Mouse (Mus musculus) gastrocnemius, postnatal 10 days (tissue): Measurements from ENCODE around the gene Prkce. TPM values are rescaled to one million over a fixed set of nuclear protein-coding genes. Genes with fewer than 3 reads are reported as not detected.
A peak's percentile ranks its signal among the peaks of the same experiment; 100 is the strongest.

Experiments used
- DNase-seq: peaks from one replicate; pipeline ENCODE4 v3.0.0; 2021; ENCODE audit warnings: mixed read lengths
- total RNA-seq, 2 experiments: library from RNA; stranded (reverse); gene quantifications; 2 replicates each; pipeline ENCODE4 v1.2.3; 2021

Gene Prkce
- total RNA-seq, 2 experiments from 2014 or later: 11.3 to 14.0 TPM

GRCm38 (mm10) chr17:86302266-86302665, 134.7 kb downstream of the Prkce start:
- DNase-seq: peak; percentile 70

DNA sequence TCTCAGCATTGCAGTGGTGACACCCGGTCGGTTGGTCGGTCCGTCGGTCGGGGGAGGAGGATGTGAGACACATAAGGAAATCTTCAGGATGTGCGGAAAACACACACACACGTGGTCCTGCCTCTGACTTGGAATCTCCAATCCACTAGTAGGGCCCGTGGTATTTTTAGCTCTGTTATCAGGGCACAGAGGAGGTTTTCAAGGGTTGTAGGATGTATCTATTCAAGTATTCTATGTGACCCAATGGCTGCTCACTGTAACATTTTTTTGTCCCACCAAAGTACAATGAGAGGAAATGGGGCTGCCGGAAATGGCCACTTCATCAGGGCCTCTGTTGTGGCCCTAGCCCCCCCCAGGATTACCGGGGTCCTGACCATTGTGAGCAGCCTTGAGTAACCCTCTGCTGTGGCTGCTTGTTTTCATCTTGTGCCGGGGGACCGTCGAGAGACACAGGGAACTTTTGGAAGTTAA, 135.3 kb downstream of the Prkce start:
- DNase-seq: no peak

DNA sequence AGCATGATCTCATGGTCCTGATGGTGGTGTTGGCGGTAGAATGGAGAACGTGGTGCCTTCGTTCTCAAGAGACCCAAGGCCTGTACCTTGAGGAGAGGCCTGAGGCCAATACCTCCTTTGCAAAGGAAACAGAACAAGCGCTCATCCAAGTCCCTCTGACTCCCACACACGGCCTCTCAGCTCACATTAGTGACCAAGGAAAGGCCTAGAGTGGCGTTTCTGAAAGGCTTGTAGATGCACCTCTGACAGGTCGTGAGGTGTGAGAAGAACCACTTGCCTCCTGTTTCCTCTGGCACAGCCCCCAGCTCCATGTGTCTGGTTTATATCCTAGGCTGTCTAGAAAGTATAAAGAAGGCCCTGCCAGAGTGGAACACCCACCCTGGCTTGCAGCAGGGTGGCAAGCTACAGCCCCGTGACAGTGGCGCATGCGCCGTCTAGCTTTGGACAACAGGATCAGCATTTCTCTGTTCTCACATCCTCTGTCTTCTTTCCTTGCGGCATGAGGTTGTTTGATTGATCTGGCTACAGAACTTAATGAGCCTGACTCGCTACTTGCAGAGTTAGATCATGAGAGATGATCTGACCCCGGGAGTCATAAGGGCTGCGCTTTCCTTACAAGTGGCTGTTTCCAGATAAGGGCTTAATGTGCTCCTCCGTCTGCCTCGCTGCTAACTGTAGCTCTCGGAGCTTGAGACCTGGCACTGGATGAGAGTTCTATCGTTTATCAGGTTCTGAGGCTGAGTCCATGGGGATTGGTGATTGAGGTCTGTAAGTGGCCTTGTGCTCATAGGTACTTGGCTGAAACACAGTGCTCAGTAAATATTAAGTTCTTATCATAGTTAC, 136.0 kb downstream of the Prkce start:
- DNase-seq: no peak

DNA sequence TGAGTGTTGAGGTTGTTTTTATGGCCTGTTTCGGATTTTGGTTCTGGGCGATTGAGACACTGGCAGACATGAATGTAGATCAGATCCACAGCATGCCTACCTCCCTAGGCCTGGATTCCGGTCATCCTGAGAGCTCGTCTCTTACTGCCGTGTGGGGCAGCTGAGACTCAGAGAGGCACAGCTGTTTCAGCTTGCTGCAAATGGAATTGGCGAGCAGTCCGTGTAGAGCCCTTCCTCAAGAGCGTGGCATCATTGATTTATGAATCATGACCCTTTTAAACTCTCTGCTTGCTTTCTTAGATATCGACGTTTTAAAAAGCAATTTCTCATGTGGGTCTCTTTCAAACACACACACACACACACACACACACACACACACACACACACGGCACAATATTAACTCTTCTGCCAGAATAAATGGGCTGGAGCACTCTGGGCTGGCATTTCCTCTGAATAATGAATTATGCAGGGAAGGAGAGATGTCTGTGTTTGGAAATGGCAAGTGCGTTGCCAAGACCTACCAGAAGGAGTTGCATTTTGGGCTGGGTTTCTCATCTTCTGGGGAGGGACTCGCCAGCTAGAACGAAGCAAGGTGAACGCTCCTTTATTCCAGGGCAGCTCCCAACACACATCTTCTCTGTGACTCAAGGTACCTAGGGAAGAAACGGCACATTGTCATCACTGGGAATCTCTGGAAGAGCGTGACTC, 137.5 kb downstream of the Prkce start:
- DNase-seq: no peak

DNA sequence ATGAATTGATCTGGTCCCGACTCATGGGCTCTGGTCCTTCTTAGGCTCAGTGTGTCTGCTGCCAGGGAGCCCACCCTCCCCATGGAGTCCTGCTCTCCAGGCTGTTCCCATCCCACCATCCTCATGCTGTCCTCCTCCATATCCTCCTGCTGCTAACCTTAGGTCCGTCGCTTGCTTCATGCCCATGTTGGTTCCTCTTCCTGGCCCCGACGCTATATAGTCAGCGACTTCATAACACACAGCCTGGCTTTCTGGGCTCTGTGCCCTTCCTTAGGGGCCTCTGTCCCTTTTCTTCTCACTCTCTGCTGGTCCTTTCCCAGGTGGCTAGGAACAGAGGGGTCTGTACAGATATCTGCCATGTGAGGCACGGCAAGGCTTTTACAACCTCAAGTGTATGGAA, 138.6 kb downstream of the Prkce start:
- no peak for DNase-seq

GRCm38 (mm10) chr17:86313413-86314139, 146.0 kb downstream of the Prkce start:
- DNase-seq: peak; percentile 51

DNA sequence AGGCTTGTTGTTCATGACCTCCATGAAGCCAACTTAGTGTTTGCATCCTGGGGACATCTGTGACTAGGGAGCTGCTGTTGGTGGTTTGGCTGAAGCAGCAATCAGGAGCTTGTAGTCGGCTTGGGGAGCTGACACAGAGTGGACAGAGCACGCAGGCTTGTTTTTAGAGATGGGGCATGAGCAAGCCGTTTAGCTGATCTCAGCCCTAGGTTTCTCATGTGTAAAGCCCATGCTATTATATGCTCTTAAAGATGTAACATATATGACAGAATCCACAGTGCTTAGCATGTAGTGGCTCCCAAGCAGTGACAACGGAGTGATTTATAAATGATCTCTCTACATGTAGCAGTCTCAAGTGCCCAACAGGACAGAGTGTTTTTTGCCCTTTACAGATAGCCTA, 148.3 kb downstream of the Prkce start:
- DNase-seq: no peak

DNA sequence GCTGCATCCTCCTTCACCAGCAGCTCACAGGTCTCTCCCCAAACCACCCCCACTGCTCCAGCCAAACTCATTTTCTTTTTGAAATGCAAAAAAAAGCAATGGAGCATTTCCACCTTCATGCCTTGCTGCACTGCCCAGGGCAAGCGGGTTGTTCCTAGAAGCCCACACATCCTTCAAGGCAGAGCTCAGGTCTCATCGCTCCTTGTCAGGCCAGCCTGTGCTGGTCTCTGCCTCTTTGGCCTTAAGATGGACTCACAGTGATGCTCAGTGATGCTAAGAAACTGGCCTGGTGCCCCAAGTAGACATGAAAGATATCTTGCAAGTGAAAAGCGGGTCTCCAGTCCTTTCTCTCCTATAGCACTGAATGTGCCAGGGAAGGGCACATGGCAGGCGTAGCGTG, 149.2 kb downstream of the Prkce start:
- no peak for DNase-seq

DNA sequence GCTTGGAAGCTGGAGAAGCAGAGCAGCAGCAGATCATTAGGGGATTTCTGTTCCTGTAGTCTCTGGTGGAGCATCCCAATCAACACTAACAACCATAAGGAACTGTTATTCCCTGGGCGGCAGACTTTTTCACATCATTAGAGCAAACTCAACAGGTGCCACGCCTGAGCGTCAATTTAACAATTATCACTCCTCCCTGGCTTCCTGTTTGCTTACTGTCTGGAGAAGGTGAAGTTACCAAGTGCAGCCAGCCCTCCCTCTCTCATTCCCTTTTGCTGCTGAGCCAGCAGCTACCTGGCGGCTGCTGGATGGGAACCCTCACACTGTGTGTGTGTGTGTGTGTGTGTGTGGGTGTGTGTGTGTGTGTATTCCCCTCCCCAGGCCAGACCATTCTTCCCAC, 149.6 kb downstream of the Prkce start:
- DNase-seq: no peak

GRCm38 (mm10) chr17:86319967-86320602, 152.5 kb downstream of the Prkce start:
- DNase-seq: no peak

- no peak for DNase-seq
Measured at GRCm38 (mm10) chr17:86322840-86323239, 155.3 kb downstream of the Prkce start.

DNA sequence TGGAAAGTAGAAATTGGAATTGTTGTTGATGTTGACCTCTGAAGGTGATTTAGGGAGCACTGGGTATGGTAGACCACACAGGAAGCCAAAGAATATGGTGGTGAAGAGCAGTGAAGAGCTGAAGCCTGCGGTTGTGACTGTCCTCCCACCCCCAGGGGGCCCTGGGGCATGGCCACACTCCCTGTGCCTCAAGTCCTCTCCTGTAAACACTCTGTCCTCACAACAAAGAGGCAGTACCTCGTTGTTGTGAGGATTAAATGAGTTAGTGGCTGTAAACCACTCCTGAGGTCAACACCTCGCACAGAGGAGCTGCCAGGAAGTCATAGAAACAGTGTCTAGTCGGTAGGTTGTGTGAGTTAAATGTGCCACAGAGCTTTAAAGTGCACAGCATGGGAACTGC, 155.7 kb downstream of the Prkce start:
- no peak for DNase-seq

DNA sequence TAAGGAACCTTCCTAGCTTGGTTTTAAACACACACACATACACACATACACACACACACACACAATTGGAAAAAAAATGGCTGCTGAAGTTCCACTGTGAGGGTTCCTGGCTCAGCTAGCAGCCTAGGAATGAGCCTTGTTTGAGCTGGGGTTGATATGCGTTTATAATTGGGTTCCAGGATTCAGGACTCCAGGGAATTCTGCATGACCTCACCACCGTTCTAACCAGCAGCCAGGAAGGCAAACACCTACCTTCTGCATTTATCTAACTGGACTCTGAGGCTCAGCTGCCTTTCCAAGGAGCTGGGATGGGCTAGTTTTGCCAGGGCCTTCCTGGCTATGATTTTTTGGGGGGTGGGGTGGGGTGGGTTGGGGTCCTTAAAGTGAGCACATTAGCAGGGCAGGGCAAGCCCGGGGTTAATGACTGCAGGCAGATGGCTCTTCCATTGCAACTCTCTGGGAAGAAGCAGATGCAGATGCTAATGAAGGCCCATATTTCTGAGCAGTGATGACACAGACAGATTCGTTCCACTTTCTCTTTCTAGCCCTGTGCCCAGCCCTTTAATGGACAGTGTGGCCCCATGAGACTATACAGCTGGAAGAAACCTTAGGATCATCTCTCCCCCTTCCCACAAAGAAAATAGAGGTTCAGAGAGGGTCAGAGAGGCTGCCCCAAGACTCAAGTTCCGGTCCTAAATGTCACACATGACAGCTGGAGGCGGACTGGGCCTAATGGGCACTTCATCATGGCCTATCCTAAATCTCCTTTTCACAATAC, 156.5 kb downstream of the Prkce start:
- DNase-seq: no peak

- DNase-seq: no peak
Measured at GRCm38 (mm10) chr17:86324756-86325155, 157.2 kb downstream of the Prkce start.

DNA sequence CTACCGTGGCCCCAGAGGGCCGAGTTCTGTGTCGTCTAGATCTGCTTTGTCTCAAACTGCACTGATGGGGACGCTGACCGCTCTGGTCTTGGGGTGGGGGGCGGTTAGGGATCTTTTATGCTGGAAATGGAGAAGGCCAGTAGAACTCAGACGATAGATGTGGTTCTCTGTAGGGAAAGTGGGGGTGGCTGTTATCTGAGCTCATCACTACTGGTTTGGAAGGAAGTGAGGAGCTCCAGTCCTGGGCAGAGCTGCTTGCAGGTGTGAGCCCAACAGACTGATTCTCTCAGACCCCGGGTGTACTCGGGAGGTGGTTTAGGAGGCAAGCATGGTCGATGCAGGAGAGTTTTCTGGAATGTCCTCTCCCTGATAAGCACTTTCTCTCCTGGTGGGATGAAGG, 157.7 kb downstream of the Prkce start:
- DNase-seq: no peak

DNA sequence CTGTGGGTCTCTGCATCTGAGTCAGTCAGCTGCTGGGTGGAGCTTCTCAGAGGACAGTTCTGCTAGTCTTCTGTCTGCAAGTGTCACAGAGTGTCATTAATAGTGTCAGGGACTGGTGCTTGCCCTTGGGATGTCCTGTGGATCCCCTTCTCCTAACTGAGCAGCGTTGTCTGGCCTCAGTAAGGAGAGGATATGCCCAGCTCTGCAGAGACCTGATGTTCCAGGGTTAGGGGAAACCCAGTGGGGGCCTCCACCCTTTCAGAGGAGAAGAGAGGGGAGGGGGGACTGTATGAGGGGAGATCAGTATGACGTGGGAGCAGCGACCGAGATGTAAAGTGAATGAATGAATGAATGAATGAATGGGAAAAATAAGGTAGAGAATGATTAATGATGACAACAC, 160.4 kb downstream of the Prkce start:
- DNase-seq: no peak

DNA sequence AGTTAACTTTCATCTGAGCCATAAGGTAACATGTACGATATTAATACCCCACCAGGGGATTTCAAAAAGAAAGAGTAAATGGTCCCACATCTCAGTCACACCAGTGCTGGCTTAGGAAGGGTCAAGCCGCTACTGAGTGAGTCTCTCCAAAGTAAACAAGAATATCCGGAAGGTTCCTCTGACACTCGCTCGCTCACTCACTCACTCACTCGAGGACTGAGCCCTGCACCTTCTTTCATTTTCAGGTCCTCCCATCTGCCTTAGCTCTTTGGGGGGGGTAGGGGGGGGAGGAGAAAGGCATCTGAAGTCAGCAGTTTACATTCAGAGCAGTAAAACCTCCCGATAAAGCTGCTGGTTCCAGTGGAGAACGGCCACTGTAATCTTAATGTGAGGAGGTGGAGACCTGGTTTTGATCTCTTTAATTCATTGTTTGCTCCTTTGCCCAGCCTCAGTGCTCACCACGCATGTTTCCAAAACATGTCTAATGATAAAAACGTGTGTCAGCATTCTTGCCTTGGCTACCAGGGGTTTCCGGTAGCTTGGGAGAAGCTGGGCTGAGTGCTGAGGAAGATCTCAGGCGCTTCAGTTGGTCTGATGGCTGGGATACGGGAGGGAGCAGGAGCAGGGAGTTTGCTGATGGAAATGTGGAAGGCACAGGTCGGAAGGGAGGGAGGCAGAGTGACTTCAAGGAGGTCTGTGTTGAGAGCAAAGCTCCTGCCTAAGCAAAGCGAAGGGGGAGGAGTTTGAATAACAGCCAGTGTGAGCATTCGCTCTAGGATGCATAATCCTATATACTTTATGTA, 161.9 kb downstream of the Prkce start:
- DNase-seq: no peak

GRCm38 (mm10) chr17:86330076-86330955, 162.7 kb downstream of the Prkce start:
- no peak for DNase-seq

DNA sequence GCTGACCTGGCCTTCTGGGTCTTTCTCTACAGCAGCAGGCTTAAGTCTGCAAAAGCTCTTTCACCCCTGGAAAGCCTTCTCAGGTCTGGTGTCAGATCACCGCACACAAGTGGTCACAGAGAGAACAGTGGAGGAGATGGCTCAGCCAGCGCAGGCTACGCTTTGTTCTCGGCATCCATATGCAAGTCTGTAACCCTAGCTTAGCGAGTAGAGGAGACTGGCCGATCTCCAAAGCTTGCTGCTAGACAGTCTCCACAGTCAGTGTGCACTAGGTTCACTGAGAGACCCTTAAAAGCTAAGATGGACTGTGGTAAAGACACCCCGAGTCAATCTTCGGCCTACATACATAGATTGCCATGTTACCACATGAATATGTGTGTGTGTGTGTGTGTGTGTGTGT, 164.2 kb downstream of the Prkce start:
- no peak for DNase-seq

DNA sequence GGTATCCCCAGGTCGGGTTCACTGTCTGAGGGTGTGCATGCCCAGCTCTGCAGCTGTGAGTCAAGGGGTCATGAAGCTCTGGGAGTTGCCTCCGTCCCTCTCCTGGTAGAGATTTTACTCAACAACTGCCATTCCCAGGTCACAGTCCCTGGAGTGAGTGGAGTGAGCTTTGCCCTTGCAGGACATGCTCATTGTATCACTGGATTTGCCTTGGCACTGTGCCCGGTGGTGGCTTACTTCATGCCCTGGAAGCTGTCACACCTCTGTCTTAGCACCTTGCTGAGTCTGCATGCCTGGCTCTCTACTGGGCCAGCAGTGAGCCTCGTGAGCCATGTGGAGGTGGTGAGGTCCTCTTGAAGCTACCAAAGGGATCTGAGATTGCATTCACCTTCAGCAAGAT, 167.4 kb downstream of the Prkce start:
- DNase-seq: no peak
